Mouse (Mus musculus): Measurements from ENCODE around the gene Sectm1a. TPM values are rescaled to one million over a fixed set of nuclear protein-coding genes. Genes with fewer than 3 reads are reported as not detected.

Gene Sectm1a
- polyA plus RNA-seq, 1 experiment from 2014 or later = 0.99 TPM

DNA sequence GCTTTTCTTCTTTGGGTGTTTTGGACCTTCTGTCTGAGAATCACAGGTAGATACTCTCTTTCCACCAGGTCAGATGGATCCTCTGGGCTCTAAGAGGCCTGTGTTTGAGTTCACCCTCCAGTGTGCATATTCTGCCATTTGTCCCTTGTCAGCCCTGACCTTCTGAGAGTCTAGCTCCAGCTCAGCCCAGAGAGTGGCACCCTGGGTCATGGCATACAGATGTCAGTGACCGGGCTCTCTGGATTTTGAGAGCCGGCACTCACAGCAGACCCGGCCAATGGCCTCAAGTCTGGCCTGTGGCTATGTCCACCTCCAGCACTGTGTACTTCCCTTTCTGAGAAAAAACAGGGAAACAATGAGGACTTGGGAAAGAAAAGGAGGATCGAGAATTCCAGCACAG lies 21.5 kb downstream of the Sectm1a start:
- Histone ChIP-seq H3K27ac (ENCODE audit: low read length) (no peak overlapping the region), H3K27me3 (ENCODE audit: control insufficient read depth, insufficient read depth, low read length) (no peaks in the 10 kb centered on the region), H3K4me3 (replicated peaks; ENCODE audit: low read length) (no peak overlapping the region), H3K4me1 (ENCODE audit: control insufficient read depth, insufficient read depth, low read length) (peaks cover 17% of the 10 kb centered on the region), H3K4me2 (ENCODE audit: low read depth, low read length) (no peak overlapping the region), H3K36me3 (ENCODE audit: control insufficient read depth, insufficient read depth, low read length) (no peaks in the 10 kb centered on the region), H3K9ac (ENCODE audit: low read length) (no peak overlapping the region), H3K9me3 (replicated peaks; ENCODE audit: control insufficient read depth, low read length) (no peaks in the 10 kb centered on the region)
- no peak for ATAC-seq (ENCODE audit: insufficient read depth, low FRiP score)
- 78% methylated on average over 4 of the region's 4 CpGs for WGBS

DNA sequence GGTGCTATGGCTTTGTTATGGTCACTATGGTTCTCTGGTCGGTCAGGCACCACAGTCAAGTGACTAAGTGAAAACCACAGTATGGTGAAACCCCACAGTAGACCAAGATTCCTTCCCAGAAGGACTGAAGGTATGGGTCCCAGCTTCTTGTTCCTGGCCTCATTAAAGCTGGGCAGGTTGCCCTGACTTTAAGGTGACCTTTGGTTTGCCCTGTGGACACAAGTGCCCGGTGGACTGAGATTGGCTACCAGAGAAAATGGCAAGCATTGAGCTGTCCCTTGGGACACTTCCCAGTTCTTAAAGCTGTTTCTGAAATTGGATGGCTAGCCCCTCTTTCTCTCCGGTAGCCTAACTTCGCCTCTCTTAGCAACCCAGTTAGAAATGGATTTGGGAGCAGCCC lies 22.1 kb downstream of the Sectm1a start:
- H3K4me2 ChIP-seq (ENCODE audit: low read depth, low read length) = no peak overlapping the region
- WGBS = 80% methylated on average over 4 of the region's 4 CpGs
- no peak for ATAC-seq (ENCODE audit: insufficient read depth, low FRiP score)
- no peaks in the 10 kb centered on the region for H3K36me3 ChIP-seq (ENCODE audit: control insufficient read depth, insufficient read depth, low read length)
- H3K4me3 ChIP-seq (replicated peaks; ENCODE audit: low read length) = no peak overlapping the region
- no peaks in the 10 kb centered on the region for H3K27me3 ChIP-seq (ENCODE audit: control insufficient read depth, insufficient read depth, low read length)
- H3K27ac ChIP-seq (ENCODE audit: low read length) = no peak overlapping the region
- peaks cover 17% of the 10 kb centered on the region for H3K4me1 ChIP-seq (ENCODE audit: control insufficient read depth, insufficient read depth, low read length)
- H3K9me3 ChIP-seq (replicated peaks; ENCODE audit: control insufficient read depth, low read length) = no peaks in the 10 kb centered on the region
- H3K9ac ChIP-seq (ENCODE audit: low read length) = no peak overlapping the region

DNA sequence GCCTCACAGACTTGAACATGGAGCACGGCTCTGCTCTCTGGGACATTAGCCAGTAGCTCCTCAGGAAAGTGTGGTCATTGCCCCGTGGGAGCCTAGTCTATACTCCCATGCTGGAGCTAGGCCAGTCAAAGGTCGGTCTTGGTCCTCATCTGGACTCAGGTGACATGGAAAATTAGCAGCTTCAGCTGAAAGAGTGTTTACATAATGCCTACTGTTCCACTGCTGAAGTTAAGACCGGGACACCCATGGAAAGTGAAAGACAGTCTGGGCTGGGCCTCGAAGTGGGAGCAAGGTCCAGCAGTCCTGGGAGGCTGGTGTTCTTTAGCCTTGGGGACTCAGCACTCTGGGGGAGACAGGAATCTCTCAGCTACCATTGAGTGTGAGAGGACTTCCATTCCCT lies 22.9 kb downstream of the Sectm1a start:
- Histone ChIP-seq H3K4me2 (ENCODE audit: low read depth, low read length) (no peak overlapping the region), H3K36me3 (ENCODE audit: control insufficient read depth, insufficient read depth, low read length) (no peaks in the 10 kb centered on the region), H3K9ac (ENCODE audit: low read length) (no peak overlapping the region), H3K27ac (ENCODE audit: low read length) (no peak overlapping the region), H3K27me3 (ENCODE audit: control insufficient read depth, insufficient read depth, low read length) (no peaks in the 10 kb centered on the region), H3K4me1 (ENCODE audit: control insufficient read depth, insufficient read depth, low read length) (peaks cover 17% of the 10 kb centered on the region), H3K4me3 (replicated peaks; ENCODE audit: low read length) (no peak overlapping the region), H3K9me3 (replicated peaks; ENCODE audit: control insufficient read depth, low read length) (no peaks in the 10 kb centered on the region)
- no peak for ATAC-seq (ENCODE audit: insufficient read depth, low FRiP score)
- WGBS = 69% methylated on average over 5 of the region's 5 CpGs

DNA sequence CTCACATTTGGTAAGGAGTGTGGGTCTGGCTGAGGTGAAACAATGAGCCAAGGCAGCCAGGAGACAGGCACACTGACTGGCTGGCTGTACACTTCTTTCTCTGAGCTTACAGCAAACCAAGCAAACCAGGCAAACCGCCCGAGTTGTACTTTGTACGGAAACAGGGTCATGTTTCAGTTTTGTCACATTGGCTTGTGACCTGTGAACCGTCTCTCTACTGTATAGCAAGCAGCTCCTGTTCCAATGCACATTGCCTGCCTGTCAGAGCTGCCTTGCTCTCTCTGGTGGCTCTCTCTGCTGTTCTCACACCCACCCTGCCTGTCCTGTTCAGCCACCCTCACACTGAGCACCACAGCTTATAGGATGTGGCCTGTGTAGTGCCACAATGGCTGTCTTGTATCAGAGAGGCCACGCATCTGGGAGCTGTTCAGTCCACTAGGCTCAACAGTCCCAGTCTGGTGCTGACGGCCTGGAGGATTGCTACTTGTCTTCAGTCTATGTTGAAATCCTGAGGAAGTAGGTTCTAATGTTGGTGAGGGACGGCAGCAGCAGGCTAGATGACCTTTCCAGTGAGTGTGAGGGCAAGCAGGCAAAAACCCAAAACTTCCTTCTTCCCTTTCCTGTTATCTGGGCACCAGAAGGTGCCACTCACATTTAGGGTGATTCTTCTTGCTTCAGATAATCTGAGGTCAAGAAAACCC lies 24.3 kb downstream of the Sectm1a start:
- Histone ChIP-seq H3K27me3 (ENCODE audit: control insufficient read depth, insufficient read depth, low read length) (no peaks in the 10 kb centered on the region), H3K9ac (ENCODE audit: low read length) (0 out of 2 replicates have a peak overlapping the region, but pooled peaks have one; percentile 16), H3K36me3 (ENCODE audit: control insufficient read depth, insufficient read depth, low read length) (no peaks in the 10 kb centered on the region), H3K27ac (ENCODE audit: low read length) (0 out of 2 replicates have a peak overlapping the region, but pooled peaks have one; percentile 48), H3K4me2 (ENCODE audit: low read depth, low read length) (no peak overlapping the region), H3K9me3 (replicated peaks; ENCODE audit: control insufficient read depth, low read length) (no peaks in the 10 kb centered on the region), H3K4me1 (ENCODE audit: control insufficient read depth, insufficient read depth, low read length) (peaks cover 14% of the 10 kb centered on the region), H3K4me3 (replicated peaks; ENCODE audit: low read length) (no peak overlapping the region)
- 55% methylated on average over 7 of the region's 7 CpGs for WGBS
- peak; percentile 39 for ATAC-seq (ENCODE audit: insufficient read depth, low FRiP score)

DNA sequence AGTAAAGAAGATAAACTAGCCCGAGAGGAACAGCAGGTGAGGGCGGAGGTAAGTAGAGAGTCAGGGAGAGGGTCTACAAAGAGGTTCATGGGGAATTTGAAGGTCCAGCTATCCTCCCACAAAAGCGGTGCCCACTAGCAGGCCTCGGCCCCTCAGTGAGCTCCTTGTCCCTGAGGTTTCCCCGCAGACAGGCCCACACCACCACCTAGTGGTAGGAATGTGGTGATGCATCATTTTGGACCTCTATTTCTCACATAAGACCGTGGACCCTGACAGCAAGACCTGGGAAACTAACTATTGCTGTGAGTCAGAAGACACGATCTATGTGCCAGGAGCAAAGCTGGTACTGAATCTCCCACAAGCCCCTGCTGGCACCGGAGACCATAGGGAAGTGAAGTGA lies 27.5 kb downstream of the Sectm1a start:
- no peak overlapping the region for H3K9ac ChIP-seq (ENCODE audit: low read length)
- 15% methylated on average over 8 of the region's 8 CpGs for WGBS
- no peak overlapping the region for H3K4me2 ChIP-seq (ENCODE audit: low read depth, low read length)
- peaks cover 8% of the 10 kb centered on the region; the same call in 1 of the 2 replicates for H3K4me1 ChIP-seq (ENCODE audit: control insufficient read depth, insufficient read depth, low read length)
- no peak overlapping the region for H3K4me3 ChIP-seq (replicated peaks; ENCODE audit: low read length)
- ATAC-seq (ENCODE audit: insufficient read depth, low FRiP score) = peak; percentile 32; the same call in 1 of the 2 replicates
- H3K27ac ChIP-seq (ENCODE audit: low read length) = no peak overlapping the region
- no peaks in the 10 kb centered on the region for H3K9me3 ChIP-seq (replicated peaks; ENCODE audit: control insufficient read depth, low read length)
- no peaks in the 10 kb centered on the region for H3K27me3 ChIP-seq (ENCODE audit: control insufficient read depth, insufficient read depth, low read length)
- H3K36me3 ChIP-seq (ENCODE audit: control insufficient read depth, insufficient read depth, low read length) = no peaks in the 10 kb centered on the region

DNA sequence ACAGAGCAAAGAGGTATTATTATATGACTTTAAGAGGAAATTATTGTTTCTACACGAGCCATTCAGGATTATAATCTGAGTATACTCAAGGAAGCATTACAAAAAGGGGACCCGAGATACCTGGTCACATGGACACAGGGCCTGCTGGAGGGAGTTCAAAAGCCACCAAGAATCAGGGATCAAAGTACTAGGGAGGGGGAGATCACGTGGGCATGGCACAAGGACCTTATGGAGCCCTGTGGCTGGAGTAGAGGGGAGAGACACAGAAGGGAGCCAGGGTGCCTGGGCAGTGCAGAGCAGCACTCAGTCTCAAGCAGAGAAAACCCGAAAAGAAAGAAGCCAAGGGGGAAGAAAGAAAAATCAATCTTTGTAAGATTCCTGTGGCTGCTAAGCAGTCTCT lies 28.6 kb downstream of the Sectm1a start:
- Histone ChIP-seq H3K27ac (ENCODE audit: low read length) (no peak overlapping the region), H3K9me3 (replicated peaks; ENCODE audit: control insufficient read depth, low read length) (no peaks in the 10 kb centered on the region)
- 64% methylated on average over 4 of the region's 4 CpGs for WGBS

DNA sequence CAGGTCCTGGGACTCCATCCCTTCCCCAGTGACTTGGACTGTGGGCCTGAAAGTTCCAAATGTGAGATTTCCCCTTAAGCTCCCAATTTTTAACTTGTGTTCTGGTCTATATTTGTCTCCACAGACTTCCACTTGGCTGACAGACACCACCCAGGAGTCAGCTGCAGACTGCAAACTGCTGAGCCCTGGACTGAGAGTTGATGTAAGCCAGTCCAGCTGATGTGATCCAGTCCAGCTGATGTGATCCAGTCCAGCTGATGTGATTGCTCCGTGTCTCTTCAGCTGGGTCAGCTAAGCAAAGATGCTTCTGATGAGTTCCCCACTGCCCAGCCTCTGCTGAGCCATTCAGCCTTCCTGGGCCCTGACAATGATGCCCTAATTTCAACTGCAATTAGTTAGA lies 29.2 kb downstream of the Sectm1a start:
- Histone ChIP-seq H3K4me3 (replicated peaks; ENCODE audit: low read length) (no peak overlapping the region), H3K4me1 (ENCODE audit: control insufficient read depth, insufficient read depth, low read length) (peaks cover 7% of the 10 kb centered on the region; the same call in 1 of the 2 replicates), H3K9ac (ENCODE audit: low read length) (no peak overlapping the region), H3K4me2 (ENCODE audit: low read depth, low read length) (no peak overlapping the region), H3K27ac (ENCODE audit: low read length) (no peak overlapping the region), H3K36me3 (ENCODE audit: control insufficient read depth, insufficient read depth, low read length) (no peaks in the 10 kb centered on the region), H3K27me3 (ENCODE audit: control insufficient read depth, insufficient read depth, low read length) (no peaks in the 10 kb centered on the region), H3K9me3 (replicated peaks; ENCODE audit: control insufficient read depth, low read length) (no peaks in the 10 kb centered on the region)
- peak; percentile 46; the same call in 1 of the 2 replicates for ATAC-seq (ENCODE audit: insufficient read depth, low FRiP score)
- WGBS = 39% methylated on average over 1 of the region's 1 CpGs

More for the DNA sequence above, 28.6 kb downstream of the Sectm1a start:
- H3K9ac ChIP-seq (ENCODE audit: low read length) = no peak overlapping the region
- no peak overlapping the region for H3K4me3 ChIP-seq (replicated peaks; ENCODE audit: low read length)
- peaks cover 8% of the 10 kb centered on the region; the same call in 1 of the 2 replicates for H3K4me1 ChIP-seq (ENCODE audit: control insufficient read depth, insufficient read depth, low read length)
- no peak for ATAC-seq (ENCODE audit: insufficient read depth, low FRiP score)
- no peaks in the 10 kb centered on the region for H3K36me3 ChIP-seq (ENCODE audit: control insufficient read depth, insufficient read depth, low read length)
- no peaks in the 10 kb centered on the region for H3K27me3 ChIP-seq (ENCODE audit: control insufficient read depth, insufficient read depth, low read length)
- H3K4me2 ChIP-seq (ENCODE audit: low read depth, low read length) = no peak overlapping the region

DNA sequence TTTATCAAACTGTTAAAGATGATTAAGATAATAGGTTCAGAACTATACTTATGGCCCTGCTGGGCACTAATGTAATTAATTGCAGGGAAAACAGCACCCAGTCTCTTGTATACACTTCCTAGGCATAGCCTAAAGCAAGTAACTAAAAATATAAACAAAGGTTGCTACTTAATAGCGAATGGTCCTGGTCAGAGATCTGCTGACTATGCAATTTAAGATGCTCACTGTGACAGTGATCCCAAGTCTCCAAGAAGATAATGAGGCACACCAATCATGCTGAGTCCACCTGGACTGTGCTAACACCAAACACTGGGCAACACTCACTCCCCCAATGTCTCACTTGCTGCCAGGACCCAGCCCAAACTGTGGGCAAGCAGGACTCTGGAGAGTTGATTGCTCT lies 31.2 kb downstream of the Sectm1a start:
- Histone ChIP-seq H3K27ac (ENCODE audit: low read length) (no peak overlapping the region), H3K9ac (ENCODE audit: low read length) (no peak overlapping the region), H3K4me1 (ENCODE audit: control insufficient read depth, insufficient read depth, low read length) (no peaks in the 10 kb centered on the region), H3K36me3 (ENCODE audit: control insufficient read depth, insufficient read depth, low read length) (no peaks in the 10 kb centered on the region), H3K9me3 (replicated peaks; ENCODE audit: control insufficient read depth, low read length) (no peaks in the 10 kb centered on the region), H3K4me2 (ENCODE audit: low read depth, low read length) (no peak overlapping the region), H3K4me3 (replicated peaks; ENCODE audit: low read length) (no peak overlapping the region), H3K27me3 (ENCODE audit: control insufficient read depth, insufficient read depth, low read length) (no peaks in the 10 kb centered on the region)
- 45% methylated on average over 1 of the region's 1 CpGs for WGBS
- ATAC-seq (ENCODE audit: insufficient read depth, low FRiP score) = no peak

DNA sequence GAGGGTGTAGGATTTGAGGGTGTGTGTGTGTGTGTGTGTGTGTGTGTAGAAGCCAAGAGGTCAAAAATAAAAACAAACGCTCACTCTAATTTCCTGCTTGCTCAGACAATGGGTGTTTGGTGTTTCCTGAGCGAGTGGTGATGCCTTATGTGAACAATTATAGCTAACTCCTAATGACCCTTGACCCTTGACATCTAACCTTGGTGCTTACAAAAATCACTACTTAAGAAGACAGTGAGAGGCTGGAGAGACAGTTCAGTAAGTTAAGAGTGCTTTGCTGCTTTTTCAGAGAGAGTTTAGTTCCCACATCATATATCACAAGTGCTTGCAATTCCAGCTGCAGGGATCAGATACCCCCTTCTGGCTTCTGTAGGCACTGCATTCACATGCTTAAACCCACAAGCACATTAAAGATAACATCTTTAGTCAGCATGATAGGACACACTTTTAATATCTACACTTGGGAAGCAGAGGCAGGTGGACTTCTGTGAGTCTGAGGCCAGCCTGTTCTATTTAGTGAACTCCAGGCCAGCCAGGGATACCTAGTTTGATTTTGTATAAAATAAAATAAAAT lies 33.1 kb downstream of the Sectm1a start:
- H3K4me2 ChIP-seq (ENCODE audit: low read depth, low read length) = no peak overlapping the region
- no peaks in the 10 kb centered on the region for H3K9me3 ChIP-seq (replicated peaks; ENCODE audit: control insufficient read depth, low read length)
- H3K36me3 ChIP-seq (ENCODE audit: control insufficient read depth, insufficient read depth, low read length) = no peaks in the 10 kb centered on the region
- no peak overlapping the region for H3K4me3 ChIP-seq (replicated peaks; ENCODE audit: low read length)
- H3K27me3 ChIP-seq (ENCODE audit: control insufficient read depth, insufficient read depth, low read length) = no peaks in the 10 kb centered on the region
- no peaks in the 10 kb centered on the region for H3K4me1 ChIP-seq (ENCODE audit: control insufficient read depth, insufficient read depth, low read length)
- no peak overlapping the region for H3K27ac ChIP-seq (ENCODE audit: low read length)
- no peak for ATAC-seq (ENCODE audit: insufficient read depth, low FRiP score)
- WGBS = 61% methylated on average over 2 of the region's 2 CpGs
- H3K9ac ChIP-seq (ENCODE audit: low read length) = no peak overlapping the region
